Mouse (Mus musculus): ENCODE data around the gene Amacr. TPM values are rescaled to one million over a fixed set of nuclear protein-coding genes. Genes with fewer than 3 reads are reported as not detected.

Amacr gene
- polyA plus RNA-seq, 2 experiments = 25.3 to 25.7 TPM

DNA sequence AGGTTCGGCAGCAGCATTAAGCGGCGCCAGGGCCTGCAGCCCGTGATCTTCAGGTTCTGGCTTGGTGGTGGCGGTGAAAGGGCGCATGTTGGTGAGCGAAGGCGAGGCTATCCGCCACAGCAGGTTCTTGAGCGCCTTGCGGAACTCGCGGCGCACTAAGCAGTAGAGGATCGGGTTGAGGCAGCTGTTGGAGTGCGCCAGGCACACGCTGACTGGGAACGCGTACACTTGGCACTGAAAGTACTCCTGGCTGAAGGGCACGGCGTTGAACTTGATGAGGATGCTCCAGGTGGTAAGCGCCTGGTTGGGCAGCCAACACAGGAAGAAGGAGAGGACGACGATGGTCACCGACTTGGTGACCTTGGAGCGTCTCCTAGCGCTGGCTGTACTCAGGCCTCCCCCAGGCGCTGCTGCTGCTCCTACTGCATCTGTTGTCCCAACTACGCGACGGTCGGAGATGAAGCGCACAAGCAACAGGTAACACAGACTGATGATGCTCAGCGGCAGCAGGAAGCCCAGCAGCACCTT lies 54.5 kb downstream of the Amacr start:
- H3K36me3 ChIP-seq (ENCODE audit: control insufficient read depth, insufficient read depth, low read length) = no peaks in the 10 kb centered on the region
- TF ChIP-seq POLR2A (IDR thresholded peaks at IDR 0.05; ENCODE audit: borderline replicate concordance, extremely low read depth, insufficient read depth, insufficient read length) = no peak
- ATAC-seq (ENCODE audit: low FRiP score, low read depth) (no peak), DNase-seq (ENCODE audit: low spot score) (no peak)
- H3K27me3 ChIP-seq (ENCODE audit: control insufficient read depth, insufficient read depth, low read length) = peaks cover 47% of the 10 kb centered on the region
- 4% methylated on average over 34 of the region's 34 CpGs for WGBS
- H3K9me3 ChIP-seq (ENCODE audit: control insufficient read depth, low read length) = no peaks in the 10 kb centered on the region
- peak overlapping the region; percentile 58 for H3K4me2 ChIP-seq (replicated peaks; ENCODE audit: low read depth, low read length, severe bottlenecking)
- no peak overlapping the region for H3K27ac ChIP-seq (replicated peaks; ENCODE audit: low read depth, low read length)
- H3K9ac ChIP-seq (ENCODE audit: low read depth, low read length, severe bottlenecking) = 0 out of 2 replicates have a peak overlapping the region, but pooled peaks have one; percentile 21
- peak overlapping the region; percentile 38 for H3K4me3 ChIP-seq (replicated peaks; ENCODE audit: low read length)
- H3K4me1 ChIP-seq (ENCODE audit: control insufficient read depth, insufficient read depth, low read length) = peaks cover 15% of the 10 kb centered on the region

GRCm38 (mm10) chr15:11036535-11037375 lies 55.2 kb downstream of the Amacr start:
- Histone ChIP-seq H3K36me3 (ENCODE audit: control insufficient read depth, insufficient read depth, low read length) (no peaks in the 10 kb centered on the region), H3K9ac (ENCODE audit: low read depth, low read length, severe bottlenecking) (peak overlapping the region; percentile 21; the same call in 1 of the 2 replicates), H3K4me3 (replicated peaks; ENCODE audit: low read length) (peak overlapping the region; percentile 38), H3K4me1 (ENCODE audit: control insufficient read depth, insufficient read depth, low read length) (peaks cover 15% of the 10 kb centered on the region), H3K27ac (replicated peaks; ENCODE audit: low read depth, low read length) (no peak overlapping the region), H3K27me3 (ENCODE audit: control insufficient read depth, insufficient read depth, low read length) (peaks cover 47% of the 10 kb centered on the region), H3K4me2 (replicated peaks; ENCODE audit: low read depth, low read length, severe bottlenecking) (peak overlapping the region; percentile 58), H3K9me3 (ENCODE audit: control insufficient read depth, low read length) (no peaks in the 10 kb centered on the region)
- DNase-seq (ENCODE audit: low spot score) (no peak), ATAC-seq (ENCODE audit: low FRiP score, low read depth) (no peak)
- TF ChIP-seq POLR2A (IDR thresholded peaks at IDR 0.05; ENCODE audit: borderline replicate concordance, extremely low read depth, insufficient read depth, insufficient read length) = no peak
- 2% methylated on average over 49 of the region's 49 CpGs for WGBS

DNA sequence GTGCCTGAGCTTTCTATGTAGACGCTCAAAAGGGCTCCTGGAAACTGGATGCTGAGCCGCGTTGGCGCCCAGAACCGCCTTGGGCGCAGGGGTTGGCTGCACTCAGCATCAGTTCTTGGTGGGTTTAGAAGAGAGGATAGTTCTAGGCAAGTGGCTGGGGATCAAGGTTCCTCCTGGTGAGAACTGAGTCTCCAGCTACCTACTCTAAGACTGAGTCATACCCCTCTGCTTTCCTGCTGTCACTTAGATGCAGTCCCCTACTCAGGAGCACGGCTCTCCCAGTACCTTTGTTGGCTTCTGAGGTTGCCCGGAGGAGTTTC lies 55.8 kb downstream of the Amacr start:
- Histone ChIP-seq H3K27me3 (ENCODE audit: control insufficient read depth, insufficient read depth, low read length) (peaks cover 47% of the 10 kb centered on the region), H3K9ac (ENCODE audit: low read depth, low read length, severe bottlenecking) (no peak overlapping the region), H3K4me3 (replicated peaks; ENCODE audit: low read length) (peak overlapping the region; percentile 38), H3K4me1 (ENCODE audit: control insufficient read depth, insufficient read depth, low read length) (peaks cover 15% of the 10 kb centered on the region), H3K9me3 (ENCODE audit: control insufficient read depth, low read length) (no peaks in the 10 kb centered on the region), H3K4me2 (replicated peaks; ENCODE audit: low read depth, low read length, severe bottlenecking) (peak overlapping the region; percentile 58), H3K36me3 (ENCODE audit: control insufficient read depth, insufficient read depth, low read length) (no peaks in the 10 kb centered on the region), H3K27ac (replicated peaks; ENCODE audit: low read depth, low read length) (no peak overlapping the region)
- no peak for TF ChIP-seq POLR2A (IDR thresholded peaks at IDR 0.05; ENCODE audit: borderline replicate concordance, extremely low read depth, insufficient read depth, insufficient read length)
- 3% methylated on average over 8 of the region's 8 CpGs for WGBS
- ATAC-seq (ENCODE audit: low FRiP score, low read depth) (no peak), DNase-seq (ENCODE audit: low spot score) (no peak)

DNA sequence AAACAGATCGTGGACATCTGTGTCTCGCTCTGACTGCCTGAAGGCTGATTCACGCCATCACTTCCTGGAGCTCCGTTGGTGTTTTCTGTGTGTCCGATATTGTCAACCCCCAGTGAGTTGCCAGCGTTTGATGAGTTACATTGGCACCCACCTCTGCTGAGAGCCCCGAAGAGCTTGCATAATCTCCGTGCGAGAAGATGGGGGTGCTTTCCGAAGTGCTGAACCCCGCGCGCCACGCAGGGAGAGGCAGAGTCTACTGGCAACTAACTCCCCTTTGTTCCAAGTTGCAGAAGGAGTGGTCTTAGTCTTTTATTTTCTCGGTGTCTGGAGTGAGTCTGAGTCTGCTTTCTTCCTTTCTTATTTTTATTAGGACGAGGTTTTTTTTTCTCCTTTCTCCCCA lies 56.2 kb downstream of the Amacr start, which contains the start of gene Rxfp3:
Rxfp3 (minus strand) TSS at position 281 of the 400 bp plus-strand sequence.
- no peaks in the 10 kb centered on the region for H3K36me3 ChIP-seq (ENCODE audit: control insufficient read depth, insufficient read depth, low read length)
- DNase-seq (ENCODE audit: low spot score) (peak; percentile 19), ATAC-seq (ENCODE audit: low FRiP score, low read depth) (no peak)
- H3K27ac ChIP-seq (replicated peaks; ENCODE audit: low read depth, low read length) = no peak within 1 kb of the TSS
- peak within 1 kb of the TSS; percentile 38 for H3K4me3 ChIP-seq (replicated peaks; ENCODE audit: low read length)
- peaks cover 47% of the 10 kb centered on the region for H3K27me3 ChIP-seq (ENCODE audit: control insufficient read depth, insufficient read depth, low read length)
- no peaks in the 10 kb centered on the region for H3K9me3 ChIP-seq (ENCODE audit: control insufficient read depth, low read length)
- H3K9ac ChIP-seq (ENCODE audit: low read depth, low read length, severe bottlenecking) = no peak within 1 kb of the TSS
- peak within 1 kb of the TSS; percentile 58 for H3K4me2 ChIP-seq (replicated peaks; ENCODE audit: low read depth, low read length, severe bottlenecking)
- H3K4me1 ChIP-seq (ENCODE audit: control insufficient read depth, insufficient read depth, low read length) = peaks cover 15% of the 10 kb centered on the region
- no peak for TF ChIP-seq POLR2A (IDR thresholded peaks at IDR 0.05; ENCODE audit: borderline replicate concordance, extremely low read depth, insufficient read depth, insufficient read length)
- 7% methylated on average over 16 of the region's 16 CpGs for WGBS

DNA sequence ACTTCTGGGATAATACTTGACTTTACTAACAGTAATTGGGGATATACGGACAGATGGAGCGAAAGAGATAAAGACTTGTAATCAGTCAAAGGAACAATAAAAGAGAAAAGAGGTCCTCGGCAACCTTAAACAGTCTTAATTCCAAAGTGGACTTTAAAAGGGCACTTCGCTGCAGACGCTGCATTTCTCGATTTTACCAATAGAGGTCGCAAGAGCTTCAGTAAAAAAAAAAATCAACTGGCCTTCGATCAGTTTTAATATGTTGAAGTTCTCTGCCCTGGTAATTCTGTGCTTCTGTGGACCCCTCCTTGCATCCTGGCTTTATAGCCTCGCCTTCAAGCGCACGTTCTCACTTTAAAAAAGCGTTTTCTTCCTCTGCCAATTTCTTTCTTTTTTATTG lies 56.9 kb downstream of the Amacr start:
- Histone ChIP-seq H3K9me3 (ENCODE audit: control insufficient read depth, low read length) (no peaks in the 10 kb centered on the region), H3K4me3 (replicated peaks; ENCODE audit: low read length) (no peak overlapping the region), H3K27ac (replicated peaks; ENCODE audit: low read depth, low read length) (no peak overlapping the region), H3K36me3 (ENCODE audit: control insufficient read depth, insufficient read depth, low read length) (no peaks in the 10 kb centered on the region), H3K9ac (ENCODE audit: low read depth, low read length, severe bottlenecking) (no peak overlapping the region), H3K4me1 (ENCODE audit: control insufficient read depth, insufficient read depth, low read length) (peaks cover 15% of the 10 kb centered on the region), H3K4me2 (replicated peaks; ENCODE audit: low read depth, low read length, severe bottlenecking) (no peak overlapping the region), H3K27me3 (ENCODE audit: control insufficient read depth, insufficient read depth, low read length) (peaks cover 47% of the 10 kb centered on the region)
- DNase-seq (ENCODE audit: low spot score) = peak; percentile 84
- no peak for ATAC-seq (ENCODE audit: low FRiP score, low read depth)
- no peak for TF ChIP-seq POLR2A (IDR thresholded peaks at IDR 0.05; ENCODE audit: borderline replicate concordance, extremely low read depth, insufficient read depth, insufficient read length)
- WGBS = 2% methylated on average over 12 of the region's 12 CpGs
